Mouse (Mus musculus): Measurements from ENCODE around the gene Zrsr1. TPM values are rescaled to one million over a fixed set of nuclear protein-coding genes. Genes with fewer than 3 reads are reported as not detected.

The Zrsr1 gene
- total and polyA plus RNA-seq, 3 experiments, result 10.4 to 15.8 TPM; not detected in 1

GRCm38 (mm10) chr11:23008181-23008823, 36.5 kb downstream of the Zrsr1 start:
- H3K27me3 ChIP-seq (ENCODE audit: control insufficient read depth in 1 of 2, insufficient read depth in 2 of 2, low read length in 2 of 2), result no peaks in the 10 kb centered on the region
- H3K27ac ChIP-seq (ENCODE audit: control insufficient read depth, low read depth, low read length), result peak overlapping the region; percentile 87
- peaks cover 0 to 3% of the 10 kb centered on the region in 2 experiments; a peak in 1 of 4 replicates for H3K4me1 ChIP-seq (ENCODE audit: control insufficient read depth in 1 of 2, insufficient read depth in 2 of 2, low read length in 2 of 2)
- H3K36me3 ChIP-seq (ENCODE audit: control insufficient read depth in 1 of 2, insufficient read depth in 2 of 2, low read length in 2 of 2), result peaks cover 4 to 14% of the 10 kb centered on the region in 2 experiments; a peak in 3 of 4 replicates
- H3K9me3 ChIP-seq (replicated peaks; ENCODE audit: insufficient read depth, low read length), result no peaks in the 10 kb centered on the region
- peak overlapping the region; percentile 72 for H3K4me3 ChIP-seq (ENCODE audit: control insufficient read depth in 1 of 2, insufficient read depth in 1 of 2, low read depth in 2 of 2, low read length in 2 of 2)
- peak; percentile 94 for DNase-seq (ENCODE audit: low read depth, low spot score)
- peak overlapping the region; percentile 73 for H3K9ac ChIP-seq (ENCODE audit: control insufficient read depth, low read depth, low read length, poor library complexity, severe bottlenecking)
- no peaks in the 10 kb centered on the region; the same call in 1 of the 2 replicates for H3K79me2 ChIP-seq (ENCODE audit: control insufficient read depth, insufficient read depth, low read length, poor library complexity)
- TF ChIP-seq POLR2AphosphoS5 (IDR thresholded peaks at IDR 0.05; ENCODE audit: borderline replicate concordance, low read depth, low read length) (no peak), TCF12 (IDR thresholded peaks at IDR 0.05; ENCODE audit: low read depth, low read length) (no peak; the same call in 1 of the 2 replicates), EP300 (IDR thresholded peaks at IDR 0.05; ENCODE audit: low read depth in 1 of 2, low read length in 2 of 2) (peak in 1 of 2 experiments; percentile 31; a peak in 1 of 4 replicates), SMC3 (IDR thresholded peaks at IDR 0.05; ENCODE audit: low read depth, low read length) (no peak), UBTF (IDR thresholded peaks at IDR 0.05; ENCODE audit: borderline replicate concordance, insufficient read depth, low read depth, low read length) (no peak), MEF2A (IDR thresholded peaks at IDR 0.05; ENCODE audit: extremely low read depth, insufficient replicate concordance, low read depth, low read length, poor library complexity, severe bottlenecking) (no peak), MYB (IDR thresholded peaks at IDR 0.05; ENCODE audit: low read depth, low read length) (no peak), BHLHE40 (IDR thresholded peaks at IDR 0.05; ENCODE audit: borderline replicate concordance, low read depth, low read length) (no peak), RAD21 (IDR thresholded peaks at IDR 0.05; ENCODE audit: low read depth, low read length) (no peak), HCFC1 (IDR thresholded peaks at IDR 0.05; ENCODE audit: low read depth, low read length) (0 out of 2 replicates have a peak, but pooled peaks have one; percentile 12), KAT2A (conservative IDR thresholded peaks at IDR 0.05; ENCODE audit: low read depth, low read length) (no peak), GATA1 (IDR thresholded peaks at IDR 0.05; ENCODE audit: low read depth, low read length) (no peak), NRF1 (IDR thresholded peaks at IDR 0.05; ENCODE audit: insufficient read depth, low read depth, low read length, poor library complexity, severe bottlenecking) (no peak), E2F4 (IDR thresholded peaks at IDR 0.05; ENCODE audit: borderline replicate concordance, low read depth, low read length) (no peak), NELFE (IDR thresholded peaks at IDR 0.05; ENCODE audit: low read depth, low read length) (0 out of 2 replicates have a peak, but pooled peaks have one; percentile 13), POLR2AphosphoS2 (IDR thresholded peaks at IDR 0.05; ENCODE audit: low read length) (no peak), ELF1 (IDR thresholded peaks at IDR 0.05; ENCODE audit: low read depth, low read length) (no peak), TAL1 (IDR thresholded peaks at IDR 0.05; ENCODE audit: low read length) (no peak), MAZ (IDR thresholded peaks at IDR 0.05; ENCODE audit: low read depth, low read length) (0 out of 2 replicates have a peak, but pooled peaks have one; percentile 24), ZNF384 (IDR thresholded peaks at IDR 0.05; ENCODE audit: low read depth, low read length) (no peak), ZMIZ1 (IDR thresholded peaks at IDR 0.05; ENCODE audit: low read depth, low read length) (0 out of 2 replicates have a peak, but pooled peaks have one; percentile 13), ZKSCAN1 (IDR thresholded peaks at IDR 0.05; ENCODE audit: low read depth, low read length) (no peak), GABPA (IDR thresholded peaks at IDR 0.05; ENCODE audit: low read depth, low read length) (no peak), ETS1 (IDR thresholded peaks at IDR 0.05; ENCODE audit: low read depth, low read length) (no peak), MAX (IDR thresholded peaks at IDR 0.05; ENCODE audit: low read length) (peak; percentile 66; the same call in 1 of the 2 replicates), CHD2 (IDR thresholded peaks at IDR 0.05; ENCODE audit: low read length) (no peak), TBP (IDR thresholded peaks at IDR 0.05; ENCODE audit: low read depth, low read length) (peak; percentile 53; the same call in 1 of the 2 replicates), ZC3H11A (IDR thresholded peaks at IDR 0.05; ENCODE audit: low read depth, low read length) (no peak), USF2 (IDR thresholded peaks at IDR 0.05; ENCODE audit: borderline replicate concordance in 1 of 2, insufficient read depth in 1 of 2, low read depth in 1 of 2, low read length in 2 of 2) (no peak), MAFK (IDR thresholded peaks at IDR 0.05; ENCODE audit: borderline replicate concordance, low read depth, low read length) (no peak), SIN3A (IDR thresholded peaks at IDR 0.05; ENCODE audit: low read length) (peak; percentile 98), RCOR1 (IDR thresholded peaks at IDR 0.05; ENCODE audit: low read depth, low read length) (no peak), CHD1 (IDR thresholded peaks at IDR 0.05; ENCODE audit: low read depth, low read length) (0 out of 2 replicates have a peak, but pooled peaks have one; percentile 89), USF1 (IDR thresholded peaks at IDR 0.05; ENCODE audit: low read depth, low read length) (no peak), CTCF (IDR thresholded peaks at IDR 0.05 in 2 of 3, conservative IDR thresholded peaks at IDR 0.05 in 1 of 3; ENCODE audit: control insufficient read depth in 1 of 3, insufficient read depth in 1 of 3, low read depth in 2 of 3, low read length in 3 of 3, poor library complexity in 1 of 3, severe bottlenecking in 1 of 3) (0 out of 6 replicates have a peak, but pooled peaks of 1 of the 3 experiments have one; percentile 15)

Measured in MEL (cell line).